Mouse (Mus musculus) c-Kit-positive CD71-positive TER-119-negative erythroid progenitor cells, embryonic 14.5 days (primary cell): ENCODE results near the gene Szt2.

Experiments used
- DNase-seq: peaks from one replicate; pipeline ENCODE4 v3.0.0-alpha.2; 2013; ENCODE audit warnings: low read depth

The Szt2 gene

GRCm38 (mm10) chr4:118410871-118411270 lies 1.8 kb upstream of the Szt2 start:
- DNase-seq = no peak

GRCm38 (mm10) chr4:118402701-118403100 lies 6.4 kb downstream of the Szt2 start:
- no peak for DNase-seq

- no peak for DNase-seq
Observed at GRCm38 (mm10) chr4:118401918-118402317, 7.2 kb downstream of the Szt2 start.

- DNase-seq = no peak
Observed at GRCm38 (mm10) chr4:118401421-118401820, 7.7 kb downstream of the Szt2 start.

DNA sequence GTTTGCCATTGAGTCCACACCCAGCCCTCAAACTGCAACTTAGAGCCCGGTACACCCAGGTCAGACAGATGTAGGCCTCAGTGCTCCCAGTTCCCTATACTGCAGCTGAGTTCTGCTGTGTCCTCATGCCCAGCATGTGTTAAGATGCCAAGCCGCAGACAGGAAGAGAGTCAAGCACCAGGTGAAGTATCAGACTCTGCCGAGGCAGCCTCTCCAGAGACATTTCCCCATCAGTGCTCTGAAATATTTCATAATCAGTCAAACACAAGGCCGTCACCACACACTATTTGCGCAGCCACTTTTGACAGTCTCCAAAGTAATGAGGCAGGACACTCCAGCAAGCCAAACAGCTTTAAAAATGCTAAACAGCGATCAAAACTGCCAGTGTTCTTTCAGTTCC lies 10.7 kb downstream of the Szt2 start:
- no peak for DNase-seq

DNA sequence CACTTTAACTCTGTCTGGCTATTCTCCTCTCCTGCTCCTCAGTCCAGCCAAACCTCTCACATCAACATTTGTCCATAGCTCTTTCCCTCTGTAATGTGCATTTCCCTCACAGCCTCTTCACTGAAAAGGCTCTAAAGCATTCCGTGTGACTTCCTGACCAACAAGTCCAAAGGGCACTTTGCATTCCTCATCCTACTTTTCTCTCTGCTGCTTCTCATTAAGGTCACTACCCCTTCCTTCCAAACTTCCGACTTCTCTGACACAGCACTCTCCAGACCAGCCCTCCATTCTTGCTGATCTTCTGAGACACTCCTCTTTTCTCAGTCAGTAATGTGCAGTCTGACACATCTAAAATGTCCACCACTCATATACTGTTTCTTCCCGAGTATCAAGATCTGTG lies 12.6 kb downstream of the Szt2 start:
- no peak for DNase-seq

DNA sequence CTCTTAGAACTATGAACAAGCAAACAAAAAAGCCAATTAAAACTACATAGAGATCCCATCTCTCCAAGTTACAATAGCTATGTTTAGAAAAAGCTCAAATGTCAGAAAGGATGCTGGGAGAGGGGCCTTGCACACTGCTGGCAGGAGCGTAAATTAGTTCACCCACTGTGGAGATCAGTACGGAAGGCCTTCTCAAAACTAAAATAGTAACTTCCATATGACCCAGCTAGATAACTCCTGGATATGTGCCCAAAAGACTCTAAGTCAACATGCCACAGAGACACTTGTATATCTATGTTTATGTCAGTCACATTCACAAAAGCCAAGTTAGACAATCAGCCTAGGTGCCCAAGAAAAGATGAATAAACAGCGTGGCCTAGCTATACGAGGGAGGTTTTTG lies 13.8 kb downstream of the Szt2 start:
- no peak for DNase-seq

DNA sequence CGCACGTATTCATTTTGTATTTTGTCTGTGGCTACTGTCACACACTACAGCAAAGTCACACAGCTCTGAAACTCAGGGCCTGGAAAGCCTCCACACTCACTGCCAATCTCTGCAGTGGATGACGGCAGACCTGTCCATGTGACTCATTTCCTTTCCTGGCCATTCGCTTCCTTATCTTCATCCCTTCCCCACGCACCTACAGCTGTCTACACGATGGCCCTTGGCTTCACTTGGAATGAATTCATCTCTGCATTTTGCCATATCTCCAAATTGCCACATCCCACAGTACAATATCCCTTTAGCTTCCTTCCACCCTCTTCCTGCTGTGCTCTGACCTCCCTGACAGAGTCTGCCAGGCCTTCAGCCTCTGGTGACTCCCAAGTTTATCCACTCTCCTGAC lies 14.6 kb downstream of the Szt2 start:
- DNase-seq = no peak

DNA sequence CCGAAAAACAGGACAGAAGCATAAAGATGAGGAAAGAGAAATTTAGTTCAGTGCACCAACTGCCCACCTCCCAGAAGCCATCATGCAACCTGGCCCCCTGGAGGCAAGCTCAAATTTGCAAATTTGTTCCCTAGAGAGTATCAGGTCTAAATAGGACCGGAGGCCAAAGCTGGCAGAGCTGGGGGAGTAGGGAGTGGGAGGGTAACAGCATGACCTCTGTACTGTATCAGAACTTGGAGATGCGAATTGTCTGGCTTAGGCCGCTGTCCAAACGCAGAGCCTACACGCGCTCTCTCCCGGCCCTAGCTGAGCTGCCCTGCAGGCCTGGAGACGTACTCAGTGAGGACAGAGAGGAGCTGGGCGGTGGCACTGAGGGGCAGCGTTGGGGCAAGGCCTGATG lies 18.9 kb downstream of the Szt2 start:
- no peak for DNase-seq

DNA sequence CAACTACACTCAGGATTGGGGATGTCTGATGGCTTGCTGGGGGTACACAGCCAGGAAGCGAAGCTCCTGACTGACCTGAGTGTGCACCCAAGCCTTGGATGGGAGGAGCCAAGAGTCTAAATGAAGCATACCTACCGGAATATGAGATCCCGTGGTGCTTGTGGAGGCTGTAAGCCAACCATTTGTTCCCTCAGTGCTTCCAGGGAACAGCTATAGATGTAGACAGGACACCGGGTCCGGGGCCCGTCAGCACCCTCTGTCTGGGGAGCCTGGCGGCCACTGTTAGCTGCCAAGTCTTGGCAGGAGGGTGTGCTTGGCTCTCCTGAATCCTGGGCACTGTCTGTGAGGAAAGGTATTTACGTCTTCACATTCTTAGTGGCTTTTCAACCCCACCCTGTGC lies 21.8 kb downstream of the Szt2 start:
- no peak for DNase-seq

GRCm38 (mm10) chr4:118383271-118383670 lies 25.8 kb downstream of the Szt2 start:
- DNase-seq = no peak

GRCm38 (mm10) chr4:118375999-118376398 lies 33.1 kb downstream of the Szt2 start:
- no peak for DNase-seq

DNA sequence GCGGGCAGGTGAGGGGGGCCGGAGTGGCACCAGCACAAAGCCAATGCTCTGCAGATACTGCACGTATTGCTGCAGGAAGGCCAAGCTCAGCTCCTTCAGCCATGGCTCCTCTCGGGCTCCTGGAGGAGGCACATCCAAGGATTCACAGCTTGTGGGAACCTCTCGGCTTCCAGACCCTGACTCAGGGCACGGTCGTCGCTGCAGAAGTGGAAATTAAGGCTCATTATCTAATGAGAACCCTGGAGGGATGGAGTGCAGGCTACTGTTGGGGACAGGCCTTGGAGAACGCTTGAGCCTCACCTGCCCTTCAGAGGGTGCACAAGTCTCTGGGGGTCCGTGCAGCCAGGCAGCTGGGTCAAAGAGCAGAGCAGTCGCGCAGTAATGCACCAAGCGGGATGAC lies 37.3 kb downstream of the Szt2 start:
- DNase-seq = no peak

DNA sequence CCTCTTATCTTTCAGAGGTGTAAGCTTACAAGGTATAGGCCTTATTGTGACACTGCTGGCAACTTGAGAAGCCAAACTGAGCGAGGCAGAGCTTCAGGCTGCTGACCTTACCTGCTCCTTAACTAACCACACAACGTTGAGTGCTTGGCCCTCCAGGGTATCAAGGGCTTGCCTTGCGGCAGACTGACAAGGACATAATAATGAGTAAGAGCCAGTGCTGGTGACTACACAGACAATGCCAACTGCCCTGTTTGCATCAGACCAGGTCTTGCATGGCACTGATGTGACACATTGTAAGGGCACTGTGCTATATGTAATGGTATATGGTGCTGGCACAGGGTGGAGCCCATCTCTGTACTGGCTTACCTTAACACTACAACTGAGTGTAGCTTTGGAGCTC lies 40.5 kb downstream of the Szt2 start:
- DNase-seq = no peak

DNA sequence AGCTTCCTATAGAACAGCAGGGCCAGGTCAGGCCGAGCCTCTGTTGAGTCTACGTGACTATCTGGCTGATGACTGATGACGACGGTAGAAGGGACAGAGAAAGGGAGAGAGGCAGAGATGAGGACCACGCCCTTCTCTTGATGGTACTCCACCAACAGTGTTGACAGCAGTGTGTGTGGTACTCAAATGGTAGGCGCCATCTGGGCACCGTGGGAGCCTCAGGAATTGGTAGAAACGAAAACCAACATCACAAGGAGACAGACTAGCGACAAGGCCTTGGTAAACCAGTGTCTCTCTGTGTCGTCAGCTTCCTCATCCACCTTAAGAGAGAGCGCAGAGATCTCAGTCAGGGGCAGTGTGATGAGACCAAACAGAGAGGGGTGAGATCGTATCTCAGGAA lies 41.5 kb downstream of the Szt2 start:
- DNase-seq = no peak

- DNase-seq = no peak
Observed at GRCm38 (mm10) chr4:118365991-118366390, 43.1 kb downstream of the Szt2 start.

GRCm38 (mm10) chr4:118364641-118365040 lies 44.4 kb downstream of the Szt2 start:
- no peak for DNase-seq

- DNase-seq = no peak
Observed at GRCm38 (mm10) chr4:118363985-118364384, 45.1 kb downstream of the Szt2 start.

DNA sequence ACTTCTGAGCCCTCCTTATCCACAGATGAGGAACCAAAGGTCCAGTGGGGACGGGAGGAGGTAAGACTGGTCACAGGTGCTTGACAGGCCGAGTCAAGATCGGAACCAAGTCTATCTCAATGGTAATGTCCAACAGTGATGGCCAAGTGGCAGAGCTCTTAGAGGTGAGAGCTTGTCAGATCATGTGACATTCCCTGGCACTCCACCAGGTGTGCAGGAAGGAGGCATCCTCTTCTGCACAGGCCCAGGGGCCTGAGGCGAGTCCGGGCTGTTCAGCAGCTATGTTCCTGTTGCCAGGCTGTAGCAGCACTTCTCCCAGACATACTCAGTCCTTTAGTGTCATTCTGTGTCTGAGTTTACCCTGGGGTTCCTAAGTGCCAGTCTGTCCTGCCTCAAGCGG lies 46.2 kb downstream of the Szt2 start:
- DNase-seq = no peak

DNA sequence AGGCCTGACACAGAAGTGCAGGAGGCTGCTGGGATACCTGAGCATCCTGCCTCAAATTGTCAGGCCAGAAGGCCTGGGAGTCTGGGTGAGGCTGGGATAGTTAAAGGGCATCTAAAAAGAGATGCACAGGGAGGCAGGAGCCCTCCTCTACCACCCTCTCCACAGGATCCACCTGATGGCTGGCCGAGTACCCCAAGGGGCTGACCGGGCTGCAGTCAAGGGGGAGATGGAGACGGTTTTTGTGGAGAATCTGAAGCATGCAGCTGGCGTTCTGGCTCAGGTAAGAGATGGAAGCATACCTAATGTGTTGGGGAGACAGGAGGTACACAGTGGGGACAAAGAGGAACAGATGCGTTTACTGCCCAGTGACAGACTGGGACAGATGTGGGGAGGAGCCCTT lies 47.6 kb downstream of the Szt2 start:
- DNase-seq = no peak

- peak; percentile 41 for DNase-seq
Observed at GRCm38 (mm10) chr4:118359896-118360720, 49.0 kb downstream of the Szt2 start.

- peak; percentile 16 for DNase-seq
Observed at GRCm38 (mm10) chr4:118359211-118359895, 49.7 kb downstream of the Szt2 start.

GRCm38 (mm10) chr4:118358159-118358895 lies 50.7 kb downstream of the Szt2 start:
- DNase-seq = no peak
